Mouse (Mus musculus) C2C12 (cell line): ENCODE measurements at regions not wholly inside any gene's neighbourhood (a gene's known extent, or its start where the extent isn't known, plus 50 kb on each side); places are given as distances from the start of the nearest gene placed in this dataset.
"Not testable (repeated sequence)": the region's sequence is repeated elsewhere in the genome, so short reads cannot be mapped to it uniquely, and the experiment has no call there.

ENCODE experiments used
- CEBPB ChIP-seq: IDR thresholded peaks from one replicate; pipeline ENCODE4 v1.6.1; 2011; ENCODE audit warnings: low read depth, mild to moderate bottlenecking, control low read depth, moderate library complexity
- CTCF ChIP-seq: IDR thresholded peaks from one replicate; pipeline ENCODE4 v1.5.1; 2011; ENCODE audit not compliant: control insufficient read depth, insufficient read depth, insufficient read length
- FOSL1 ChIP-seq: IDR thresholded peaks from one replicate; pipeline ENCODE4 v1.8.0; 2011; ENCODE audit warnings: mild to moderate bottlenecking, low read length; ENCODE audit not compliant: poor library complexity, insufficient read depth, severe bottlenecking
- MAX ChIP-seq: IDR thresholded peaks from one replicate; pipeline ENCODE4 v1.6.1; 2011; ENCODE audit warnings: mild to moderate bottlenecking, control low read depth
- MYOD1 ChIP-seq: IDR thresholded peaks from one replicate; pipeline ENCODE4 v1.6.1; 2011; ENCODE audit warnings: low read depth; ENCODE audit not compliant: control insufficient read depth, insufficient read length
- MYOG ChIP-seq: IDR thresholded peaks from one replicate; pipeline ENCODE4 v1.6.1; 2011; ENCODE audit not compliant: control insufficient read depth, insufficient read length; ENCODE audit errors: extremely low read depth
- USF1 ChIP-seq: IDR thresholded peaks from one replicate; pipeline ENCODE4 v1.6.1; 2011; ENCODE audit warnings: low read depth, mild to moderate bottlenecking, control low read depth, moderate library complexity

DNA sequence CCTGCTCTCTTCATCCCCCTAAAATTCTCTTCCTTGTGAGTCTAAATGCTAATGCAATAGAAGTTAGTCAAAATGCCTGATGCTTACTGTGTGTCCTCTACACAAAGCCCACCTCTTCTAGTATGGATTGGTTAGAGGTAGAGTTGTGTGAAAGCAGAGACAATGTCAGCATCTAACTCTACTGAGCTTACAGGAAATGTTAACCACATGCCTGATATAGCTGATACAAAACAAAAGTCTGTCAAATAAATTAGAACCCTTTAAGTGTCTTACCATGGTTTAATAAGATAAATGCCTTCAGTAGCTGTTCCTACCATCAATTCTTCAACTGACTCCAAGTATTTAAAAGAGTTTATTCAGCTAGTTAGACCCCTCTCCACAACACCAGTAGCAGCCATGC is 177.2 kb downstream of the Rab10 start:
- not testable (repeated sequence) for TF ChIP-seq CTCF, MYOG, USF1, MAX, CEBPB, MYOD1, FOSL1
